Mouse (Mus musculus) Patski (cell line): ENCODE measurements at regions not wholly inside any gene's neighbourhood (a gene's known extent, or its start where the extent isn't known, plus 50 kb on each side); places are given as distances from the start of the nearest gene placed in this dataset.
A peak's percentile ranks its signal among the peaks of the same experiment; 100 is the strongest.

Experiments used
- ATAC-seq: fragments of 100-300 bp; one replicate; pipeline ENCODE4 v1.8.0; 2021
- CTCF ChIA-PET: fragments of 350-600 bp; sonication (Branson Sonifier 250); formaldehyde crosslinking; loops from one replicate; lab custom pipeline; 2022; ENCODE audit warnings: inconsistent platforms; lab: Charles Lee
- POLR2A ChIA-PET: fragments of 350-600 bp; sonication (Branson Sonifier 250); formaldehyde crosslinking; loops from one replicate; lab custom pipeline; 2022; ENCODE audit warnings: antibody characterized with exemption, inconsistent platforms; lab: Charles Lee
- DNase-seq: peaks from one replicate; pipeline ENCODE4 v3.0.0-alpha.2; 2011; ENCODE audit warnings: low read depth, low spot score
- H3K27me3 ChIP-seq: fragments of 371-371 bp; one replicate; pipeline ENCODE4 v1.5.1; 2021
- CTCF ChIP-seq: fragments of 100-300 bp; IDR thresholded peaks from one replicate; pipeline ENCODE4 v1.5.1; 2021
- in situ Hi-C: fragments of 300-500 bp; cut with MboI; formaldehyde crosslinking; loops from 3 replicates; pipeline ENCODE4 v1.11.1; 2018; ENCODE audit warnings: low pct_unique_long_range_greater_than_20kb, mixed read lengths

GRCm38 (mm10) chr16:46655041-46655440 lies 156.7 kb upstream of the Nectin3 start:
- H3K27me3 ChIP-seq: no peaks in the 10 kb centered on the region
- in situ Hi-C loops: no loop called here
- ATAC-seq: no peak
- ChIA-PET POLR2A (no interaction called here), CTCF (interaction anchor here (1.7 kb wide), 1 partner anchor 15 kb away, joined by 7 read pairs; no protein-coding TSS in a partner anchor)
- no peak for TF ChIP-seq CTCF
- no peak for DNase-seq

DNA sequence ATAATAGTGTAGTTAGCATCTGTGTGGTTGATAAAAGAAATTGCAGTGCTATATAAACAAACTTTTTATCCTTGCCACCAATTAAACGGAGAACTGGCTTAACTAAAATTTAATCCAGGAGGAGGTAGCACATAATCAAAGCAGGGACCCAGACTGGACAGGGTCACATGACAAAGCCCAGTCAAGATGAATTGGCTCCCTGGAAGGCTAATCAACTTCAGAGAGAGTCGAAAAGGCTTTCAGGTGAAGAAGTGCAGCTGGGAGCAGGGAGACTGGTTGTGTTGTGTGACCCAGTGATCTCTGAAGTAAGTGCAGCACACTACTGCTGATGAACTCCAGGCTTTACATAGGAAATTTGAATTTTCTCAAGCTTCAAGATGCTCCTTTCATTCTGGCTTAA lies 127.5 kb upstream of the Nectin3 start:
- DNase-seq (no peak), ATAC-seq (no peak)
- in situ Hi-C loops: no loop called here
- TF ChIP-seq CTCF: no peak
- H3K27me3 ChIP-seq: peaks cover 72% of the 10 kb centered on the region
- POLR2A ChIA-PET: no interaction called here
- CTCF ChIA-PET: no interaction called here

DNA sequence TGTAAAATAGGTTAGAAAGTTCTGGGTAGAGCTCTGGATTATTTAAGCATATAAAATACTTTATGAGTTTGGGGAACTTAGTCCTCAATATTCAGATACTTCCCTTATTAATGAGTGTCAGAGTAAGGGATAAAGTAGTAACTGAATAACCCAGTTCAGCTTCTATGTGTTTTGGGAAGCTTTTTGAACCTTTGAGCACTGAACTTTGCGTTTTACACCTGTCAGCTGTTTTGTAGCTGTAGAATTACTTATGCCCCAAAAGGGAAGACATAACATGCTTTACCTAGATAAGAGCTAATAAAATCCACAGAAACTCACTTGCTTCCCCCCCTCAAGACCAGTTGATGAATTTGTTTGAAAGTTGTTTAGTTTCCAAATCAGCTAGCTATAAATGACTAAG lies 124.9 kb upstream of the Nectin3 start:
- POLR2A ChIA-PET: no interaction called here

GRCm38 (mm10) chr16:46619871-46620270 lies 121.5 kb upstream of the Nectin3 start:
- CTCF ChIA-PET: interaction anchor here (1.0 kb wide), 1 partner anchor 9 kb away, joined by 3 read pairs; no protein-coding TSS in a partner anchor
- no peak for TF ChIP-seq CTCF
- in situ Hi-C loops: no loop called here
- ATAC-seq: no peak
- POLR2A ChIA-PET: no interaction called here
- DNase-seq: no peak
- peaks cover 55% of the 10 kb centered on the region for H3K27me3 ChIP-seq

More for the DNA sequence above, 124.9 kb upstream of the Nectin3 start:
- in situ Hi-C loops: no loop called here
- CTCF ChIA-PET: interaction anchor here (1.2 to 1.4 kb wide), 2 partner anchors 12 to 13 kb away, joined by 3 read pairs; no protein-coding TSS in a partner anchor
- peaks cover 68% of the 10 kb centered on the region for H3K27me3 ChIP-seq
- DNase-seq (no peak), ATAC-seq (no peak)
- no peak for TF ChIP-seq CTCF

DNA sequence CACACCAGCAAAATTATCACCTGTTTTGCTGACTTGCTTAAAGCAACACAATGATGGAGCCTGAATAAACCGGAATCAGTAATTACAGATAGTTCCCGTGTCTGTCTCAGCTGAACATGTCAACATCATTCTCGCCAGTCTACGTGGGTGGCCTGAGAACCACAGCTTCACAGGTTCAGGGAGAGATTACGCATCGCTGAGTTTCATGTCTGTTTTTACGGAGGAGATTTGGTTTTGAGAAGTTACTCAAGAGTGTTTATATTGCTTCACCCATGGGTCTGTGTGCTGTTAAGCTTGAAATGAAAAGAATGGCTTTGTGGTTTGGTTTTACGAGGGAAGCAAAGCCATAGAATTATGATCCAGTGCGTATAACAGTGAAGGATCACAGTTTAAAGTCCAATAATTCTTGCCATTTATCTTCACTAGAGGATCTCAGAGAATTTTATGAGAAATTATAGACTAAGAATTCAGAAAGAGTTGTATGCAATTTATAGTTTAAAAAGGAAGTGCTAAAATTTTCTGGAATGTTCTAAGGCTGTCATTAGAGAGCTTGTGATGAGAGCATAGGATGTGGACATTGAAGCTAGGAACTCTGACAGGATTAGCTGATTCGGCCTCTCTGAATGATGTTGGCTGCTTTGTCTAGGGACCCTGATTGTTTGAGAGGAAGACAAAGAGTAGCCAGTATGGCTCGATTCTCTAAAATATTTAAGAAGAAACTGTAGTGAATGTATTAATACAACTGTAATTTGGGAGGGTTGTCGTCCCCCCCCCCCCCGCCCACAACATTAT lies 119.4 kb upstream of the Nectin3 start:
- ATAC-seq (peak; percentile 92), DNase-seq (peak; percentile 71)
- H3K27me3 ChIP-seq: peaks cover 38% of the 10 kb centered on the region
- POLR2A ChIA-PET: no interaction called here
- CTCF ChIA-PET: interaction anchor here (1.6 kb wide), 1 partner anchor 10 kb away, joined by 3 read pairs; no protein-coding TSS in a partner anchor
- in situ Hi-C loops: no loop called here
- TF ChIP-seq CTCF: no peak

- ChIA-PET CTCF (no interaction called here), POLR2A (interaction anchor here (0.7 kb wide), 1 partner anchor 53 kb away, joined by 3 read pairs; no protein-coding TSS in a partner anchor)
- in situ Hi-C loops: no loop called here
- ATAC-seq (no peak), DNase-seq (no peak)
- H3K27me3 ChIP-seq: peaks cover 34% of the 10 kb centered on the region
- TF ChIP-seq CTCF: no peak
Observed at GRCm38 (mm10) chr16:46616606-46617005, 118.3 kb upstream of the Nectin3 start.

GRCm38 (mm10) chr16:46613062-46613818 lies 114.9 kb upstream of the Nectin3 start:
- DNase-seq (no peak), ATAC-seq (no peak)
- peaks cover 15% of the 10 kb centered on the region for H3K27me3 ChIP-seq
- ChIA-PET CTCF (no interaction called here), POLR2A (no interaction called here)
- no peak for TF ChIP-seq CTCF
- in situ Hi-C loops: no loop called here

DNA sequence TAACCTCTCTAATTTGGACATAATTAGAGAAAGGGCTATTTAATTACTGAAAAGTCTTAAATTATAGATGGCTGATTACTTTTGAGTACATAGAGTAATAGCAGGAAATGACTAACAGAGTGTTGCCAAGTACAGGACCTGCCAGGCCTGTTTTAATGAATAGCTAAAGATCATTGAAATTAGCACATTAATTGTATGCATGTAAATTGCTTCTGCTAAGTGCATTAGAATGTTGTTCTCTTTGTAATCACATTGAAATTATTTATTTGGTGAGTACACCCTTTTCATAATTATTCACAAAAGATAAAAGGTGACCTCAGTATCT lies 107.5 kb upstream of the Nectin3 start:
- no peak for TF ChIP-seq CTCF
- DNase-seq: no peak
- ATAC-seq: no peak
- ChIA-PET CTCF (no interaction called here), POLR2A (interaction anchor here (0.6 kb wide), 1 partner anchor 147 kb away, joined by 4 read pairs; no protein-coding TSS in a partner anchor)
- peaks cover 6% of the 10 kb centered on the region for H3K27me3 ChIP-seq
- in situ Hi-C loops: no loop called here

DNA sequence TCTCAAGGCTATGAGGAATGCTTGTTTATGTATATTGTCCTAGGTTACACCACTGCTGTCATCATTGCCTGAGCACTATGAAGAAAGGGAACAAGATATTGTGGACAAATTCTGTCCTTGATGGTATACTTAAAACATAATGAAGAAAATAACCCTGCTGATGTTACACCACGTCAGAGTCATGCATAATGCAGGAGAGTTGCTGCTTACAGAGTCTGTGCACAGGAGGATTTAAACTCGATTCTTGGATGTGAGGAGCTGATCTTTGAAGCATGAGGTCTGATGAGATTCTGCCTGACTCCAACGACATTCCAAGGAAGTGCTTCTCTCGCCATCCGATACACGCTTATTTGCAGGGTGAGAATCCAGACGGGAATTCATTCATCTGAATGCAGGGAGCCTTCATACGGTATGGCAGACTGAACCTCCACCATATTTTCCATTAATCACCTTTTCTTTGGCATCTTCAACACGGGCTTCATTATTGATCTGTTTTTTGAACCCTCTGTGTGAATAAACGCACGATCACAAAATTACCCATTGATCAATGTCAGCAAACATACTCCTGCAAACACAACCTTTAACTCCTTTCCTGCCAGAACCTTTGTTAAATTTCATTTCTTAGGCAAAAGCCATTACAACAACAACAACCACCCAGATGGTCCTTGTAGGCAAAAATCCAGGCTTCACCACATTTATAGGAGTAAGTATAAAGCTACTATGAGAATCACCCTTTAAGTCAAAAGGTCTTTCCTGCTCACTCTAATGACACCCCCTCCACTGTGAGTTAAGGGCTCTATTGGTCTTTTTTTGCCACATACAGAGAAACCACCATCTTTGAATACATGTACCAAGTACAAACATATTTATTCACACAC lies 106.9 kb upstream of the Nectin3 start:
- DNase-seq (no peak), ATAC-seq (no peak)
- peaks cover 11% of the 10 kb centered on the region for H3K27me3 ChIP-seq
- in situ Hi-C loops: no loop called here
- CTCF ChIA-PET: no interaction called here
- POLR2A ChIA-PET: interaction anchor here (0.6 kb wide), 1 partner anchor 148 kb away, joined by 4 read pairs; no protein-coding TSS in a partner anchor
- TF ChIP-seq CTCF: no peak

GRCm38 (mm10) chr16:46592618-46593253 lies 94.4 kb upstream of the Nectin3 start:
- no peak for ATAC-seq
- POLR2A ChIA-PET: no interaction called here
- TF ChIP-seq CTCF: no peak
- in situ Hi-C loops: no loop called here
- CTCF ChIA-PET: no interaction called here
- DNase-seq: no peak
- peaks cover 19% of the 10 kb centered on the region for H3K27me3 ChIP-seq
